Mouse (Mus musculus): ENCODE data around the gene Trex1. TPM values are rescaled to one million over a fixed set of nuclear protein-coding genes. Genes with fewer than 3 reads are reported as not detected.

Gene Trex1
- polyA plus RNA-seq, 1 experiment from 2014 or later, result 9.3 TPM

- H3K9ac ChIP-seq, result no peak overlapping the region
- no peak overlapping the region for H3K27ac ChIP-seq
- no peak overlapping the region for H3K4me3 ChIP-seq
- no peak overlapping the region for H3K4me2 ChIP-seq
- H3K36me3 ChIP-seq (ENCODE audit: poor library complexity, severe bottlenecking), result no peaks in the 10 kb centered on the region
- ATAC-seq, result no peak
- WGBS, result 39% methylated on average over 5 of the region's 5 CpGs
- no peaks in the 10 kb centered on the region for H3K9me3 ChIP-seq (replicated peaks)
- H3K4me1 ChIP-seq, result no peaks in the 10 kb centered on the region
- H3K27me3 ChIP-seq, result no peaks in the 10 kb centered on the region
Observed at GRCm38 (mm10) chr9:109046306-109046705, 13.2 kb downstream of the Trex1 start.

- Histone ChIP-seq H3K9me3 (replicated peaks) (no peaks in the 10 kb centered on the region), H3K4me3 (no peak overlapping the region), H3K4me1 (peaks cover 11% of the 10 kb centered on the region), H3K9ac (no peak overlapping the region), H3K27me3 (0 out of 2 replicates have a peak, but pooled peaks cover 5% of the 10 kb centered on the region), H3K4me2 (no peak overlapping the region), H3K27ac (no peak overlapping the region), H3K36me3 (ENCODE audit: poor library complexity, severe bottlenecking) (no peaks in the 10 kb centered on the region)
- WGBS, result 87% methylated on average over 7 of the region's 7 CpGs
- ATAC-seq, result no peak
Observed at GRCm38 (mm10) chr9:109041351-109041750, 18.2 kb downstream of the Trex1 start.

- Histone ChIP-seq H3K4me1 (peaks cover 11% of the 10 kb centered on the region), H3K27me3 (0 out of 2 replicates have a peak, but pooled peaks cover 5% of the 10 kb centered on the region), H3K4me2 (no peak overlapping the region), H3K27ac (no peak overlapping the region), H3K9ac (no peak overlapping the region), H3K36me3 (ENCODE audit: poor library complexity, severe bottlenecking) (no peaks in the 10 kb centered on the region), H3K4me3 (no peak overlapping the region), H3K9me3 (replicated peaks) (no peaks in the 10 kb centered on the region)
- ATAC-seq, result no peak
- WGBS, result 68% methylated on average over 5 of the region's 6 CpGs
Observed at GRCm38 (mm10) chr9:109040906-109041305, 18.6 kb downstream of the Trex1 start.

GRCm38 (mm10) chr9:109040216-109040615, 19.3 kb downstream of the Trex1 start:
- WGBS, result 80% methylated on average over 8 of the region's 8 CpGs
- H3K27ac ChIP-seq, result no peak overlapping the region
- no peak overlapping the region for H3K4me2 ChIP-seq
- 0 out of 2 replicates have a peak, but pooled peaks cover 5% of the 10 kb centered on the region for H3K27me3 ChIP-seq
- H3K9me3 ChIP-seq (replicated peaks), result no peaks in the 10 kb centered on the region
- H3K9ac ChIP-seq, result no peak overlapping the region
- no peak for ATAC-seq
- H3K4me3 ChIP-seq, result no peak overlapping the region
- H3K36me3 ChIP-seq (ENCODE audit: poor library complexity, severe bottlenecking), result no peaks in the 10 kb centered on the region
- H3K4me1 ChIP-seq, result peaks cover 11% of the 10 kb centered on the region

GRCm38 (mm10) chr9:109039681-109040080, 19.9 kb downstream of the Trex1 start:
- WGBS, result 88% methylated on average over 4 of the region's 4 CpGs
- ATAC-seq, result no peak
- H3K4me2 ChIP-seq, result peak overlapping the region; percentile 79; the same call in 1 of the 2 replicates

GRCm38 (mm10) chr9:109038901-109039364, 20.6 kb downstream of the Trex1 start:
- H3K27me3 ChIP-seq, result 0 out of 2 replicates have a peak, but pooled peaks cover 5% of the 10 kb centered on the region
- H3K27ac ChIP-seq, result no peak overlapping the region
- H3K9me3 ChIP-seq (replicated peaks), result no peaks in the 10 kb centered on the region
- WGBS, result 22% methylated on average over 8 of the region's 8 CpGs
- ATAC-seq, result no peak
- H3K9ac ChIP-seq, result peak overlapping the region; percentile 72
- H3K36me3 ChIP-seq (ENCODE audit: poor library complexity, severe bottlenecking), result no peaks in the 10 kb centered on the region
- peak overlapping the region; percentile 55 for H3K4me3 ChIP-seq
- H3K4me2 ChIP-seq, result peak overlapping the region; percentile 79
- H3K4me1 ChIP-seq, result peaks cover 11% of the 10 kb centered on the region

More at GRCm38 (mm10) chr9:109039681-109040080, 19.9 kb downstream of the Trex1 start:
- H3K4me1 ChIP-seq, result peaks cover 11% of the 10 kb centered on the region
- H3K4me3 ChIP-seq, result no peak overlapping the region
- H3K27me3 ChIP-seq, result 0 out of 2 replicates have a peak, but pooled peaks cover 5% of the 10 kb centered on the region
- H3K27ac ChIP-seq, result no peak overlapping the region
- no peaks in the 10 kb centered on the region for H3K9me3 ChIP-seq (replicated peaks)
- no peak overlapping the region for H3K9ac ChIP-seq
- H3K36me3 ChIP-seq (ENCODE audit: poor library complexity, severe bottlenecking), result no peaks in the 10 kb centered on the region

- no peaks in the 10 kb centered on the region for H3K36me3 ChIP-seq (ENCODE audit: poor library complexity, severe bottlenecking)
- peak within 1 kb of the TSS; percentile 55 for H3K4me3 ChIP-seq
- peak within 1 kb of the TSS; percentile 79 for H3K4me2 ChIP-seq
- no peaks in the 10 kb centered on the region for H3K9me3 ChIP-seq (replicated peaks)
- under 1% methylated on average over 33 of the region's 40 CpGs for WGBS
- peak within 1 kb of the TSS; percentile 72 for H3K9ac ChIP-seq
- 0 out of 2 replicates have a peak, but pooled peaks cover 5% of the 10 kb centered on the region for H3K27me3 ChIP-seq
- peak; percentile 83 for ATAC-seq
- H3K4me1 ChIP-seq, result peaks cover 11% of the 10 kb centered on the region
- H3K27ac ChIP-seq, result no peak within 1 kb of the TSS
Observed at GRCm38 (mm10) chr9:109038086-109038895, 21.2 kb downstream of the Trex1 start, which contains the start of gene Shisa5. Shisa5 (plus strand) TSS chr9:109038565.

- no peaks in the 10 kb centered on the region; the same call in 1 of the 2 replicates for H3K36me3 ChIP-seq (ENCODE audit: poor library complexity, severe bottlenecking)
- WGBS, result 89% methylated on average over 6 of the region's 6 CpGs
- H3K27ac ChIP-seq, result no peak overlapping the region
- H3K9ac ChIP-seq, result no peak overlapping the region
- H3K27me3 ChIP-seq, result no peaks in the 10 kb centered on the region
- no peaks in the 10 kb centered on the region for H3K9me3 ChIP-seq (replicated peaks)
- no peak overlapping the region for H3K4me3 ChIP-seq
- H3K4me1 ChIP-seq, result no peaks in the 10 kb centered on the region
- H3K4me2 ChIP-seq, result no peak overlapping the region
- no peak for ATAC-seq
Observed at GRCm38 (mm10) chr9:109032435-109032834, 27.1 kb downstream of the Trex1 start.

- Histone ChIP-seq H3K27me3 (no peaks in the 10 kb centered on the region), H3K9ac (no peak overlapping the region), H3K4me2 (no peak overlapping the region), H3K4me1 (no peaks in the 10 kb centered on the region), H3K27ac (no peak overlapping the region), H3K36me3 (ENCODE audit: poor library complexity, severe bottlenecking) (peaks cover under 1% of the 10 kb centered on the region; the same call in 1 of the 2 replicates), H3K4me3 (no peak overlapping the region), H3K9me3 (replicated peaks) (no peaks in the 10 kb centered on the region)
- no peak for ATAC-seq
- WGBS, result 85% methylated on average over 8 of the region's 8 CpGs
Observed at GRCm38 (mm10) chr9:109031686-109032085, 27.8 kb downstream of the Trex1 start.

GRCm38 (mm10) chr9:109031001-109031400, 28.5 kb downstream of the Trex1 start:
- Histone ChIP-seq H3K4me2 (no peak overlapping the region), H3K4me1 (no peaks in the 10 kb centered on the region), H3K4me3 (no peak overlapping the region), H3K9ac (no peak overlapping the region), H3K27me3 (no peaks in the 10 kb centered on the region), H3K36me3 (ENCODE audit: poor library complexity, severe bottlenecking) (peaks cover 5% of the 10 kb centered on the region; the same call in 1 of the 2 replicates), H3K9me3 (replicated peaks) (no peaks in the 10 kb centered on the region), H3K27ac (no peak overlapping the region)
- ATAC-seq, result no peak
- WGBS, result 92% methylated on average over 7 of the region's 7 CpGs

GRCm38 (mm10) chr9:109030312-109030711, 29.2 kb downstream of the Trex1 start:
- no peak for ATAC-seq
- Histone ChIP-seq H3K9ac (no peak overlapping the region), H3K27me3 (no peaks in the 10 kb centered on the region), H3K27ac (no peak overlapping the region), H3K36me3 (ENCODE audit: poor library complexity, severe bottlenecking) (peaks cover 11% of the 10 kb centered on the region; the same call in 1 of the 2 replicates), H3K9me3 (replicated peaks) (no peaks in the 10 kb centered on the region), H3K4me2 (no peak overlapping the region), H3K4me1 (no peaks in the 10 kb centered on the region), H3K4me3 (no peak overlapping the region)
- WGBS, result 65% methylated on average over 3 of the region's 3 CpGs

GRCm38 (mm10) chr9:109028919-109029318, 30.6 kb downstream of the Trex1 start:
- no peaks in the 10 kb centered on the region for H3K9me3 ChIP-seq (replicated peaks)
- ATAC-seq, result no peak
- no peaks in the 10 kb centered on the region for H3K4me1 ChIP-seq
- no peak overlapping the region for H3K4me3 ChIP-seq
- no peak overlapping the region for H3K4me2 ChIP-seq
- WGBS, result 86% methylated on average over 5 of the region's 5 CpGs
- peaks cover 11% of the 10 kb centered on the region; the same call in 1 of the 2 replicates for H3K36me3 ChIP-seq (ENCODE audit: poor library complexity, severe bottlenecking)
- no peak overlapping the region for H3K9ac ChIP-seq
- no peak overlapping the region for H3K27ac ChIP-seq
- no peaks in the 10 kb centered on the region for H3K27me3 ChIP-seq
